8 mouse cellular contexts compared by ENCODE assay signal in genomic region chr2:32962062-32962874, GRCm38 (mm10). TPM values are rescaled to one million over a fixed set of nuclear protein-coding genes. Genes with fewer than 3 reads are reported as not detected.
A peak's percentile ranks its signal among the peaks of the same experiment; 100 is the strongest.
DNase-seq lines count a peak whose midpoint lies in the region; ATAC-seq and TF ChIP-seq lines count a peak whose summit lies in the region.

No protein-coding gene starts in this region.

- intact Hi-C loops in gastrocnemius, postnatal 36 days (cut with DNase I) = no loop called here

- H3K4me2 ChIP-seq in embryonic facial prominence, embryonic 12.5 days (replicated peaks) = peak overlapping the region; percentile 78
- peak overlapping the region; percentile 94 for H3K4me2 ChIP-seq in neural tube, embryonic 12.5 days (replicated peaks)

- peak overlapping the region; percentile 100 for H3K9ac ChIP-seq in ES-E14 (ENCODE audit: insufficient read depth, low read depth, low read length, poor library complexity, severe bottlenecking)
- H3K9ac ChIP-seq in embryonic facial prominence, embryonic 12.5 days = peak overlapping the region; percentile 92
- peak overlapping the region; percentile 95 for H3K9ac ChIP-seq in neural tube, embryonic 12.5 days

- peak overlapping the region; percentile 74 for H3K4me3 ChIP-seq in kidney, adult 2 months (ENCODE audit: insufficient read depth, low read depth, low read length)
- H3K4me3 ChIP-seq in ES-E14 (ENCODE audit: insufficient read depth in 1 of 2, low read depth in 1 of 2, low read length in 2 of 2, poor library complexity in 1 of 2, severe bottlenecking in 1 of 2) = peak overlapping the region; percentile 84 to 99
- peak overlapping the region; percentile 87 for H3K4me3 ChIP-seq in embryonic facial prominence, embryonic 12.5 days
- H3K4me3 ChIP-seq in neural tube, embryonic 12.5 days = peak overlapping the region; percentile 85

- H3K27ac ChIP-seq in kidney, adult 2 months (ENCODE audit: insufficient read depth, low read depth, low read length) = no peak overlapping the region
- H3K27ac ChIP-seq in ES-E14 (ENCODE audit: insufficient read depth, low read depth, low read length, poor library complexity, severe bottlenecking) = peak overlapping the region; percentile 93
- peak overlapping the region; percentile 92 for H3K27ac ChIP-seq in embryonic facial prominence, embryonic 12.5 days
- peak overlapping the region; percentile 62 for H3K27ac ChIP-seq in neural tube, embryonic 12.5 days

- no peak for ATAC-seq in embryonic facial prominence, embryonic 12.5 days (ENCODE audit: insufficient number of reproducible peaks, insufficient read depth, low FRiP score, low TSS enrichment)
- no peak for ATAC-seq in neural tube, embryonic 12.5 days (ENCODE audit: low FRiP score, low read depth)

- H3K9me3 ChIP-seq in ES-E14 (ENCODE audit: control insufficient read depth, insufficient read depth, low read depth, low read length) = no peaks in the 10 kb centered on the region
- no peaks in the 10 kb centered on the region for H3K9me3 ChIP-seq in embryonic facial prominence, embryonic 12.5 days
- no peaks in the 10 kb centered on the region for H3K9me3 ChIP-seq in neural tube, embryonic 12.5 days

- no peaks in the 10 kb centered on the region for H3K27me3 ChIP-seq in kidney, adult 2 months (replicated peaks; ENCODE audit: control insufficient read depth, insufficient read depth, low read length)
- no peaks in the 10 kb centered on the region for H3K27me3 ChIP-seq in embryonic facial prominence, embryonic 12.5 days
- H3K27me3 ChIP-seq in neural tube, embryonic 12.5 days (replicated peaks) = no peaks in the 10 kb centered on the region

- TF ChIP-seq CTCF in kidney, adult 2 months (conservative IDR thresholded peaks at IDR 0.05; ENCODE audit: insufficient read depth, insufficient read length, low read depth, low read length) = no peak

- H3K4me1 ChIP-seq in kidney, adult 2 months (ENCODE audit: control insufficient read depth, insufficient read depth, low read length) = peaks cover 13% of the 10 kb centered on the region; the same call in 1 of the 2 replicates
- peaks cover 0 to 3% of the 10 kb centered on the region in 2 experiments; a peak in 1 of 4 replicates for H3K4me1 ChIP-seq in ES-E14 (ENCODE audit: control insufficient read depth in 2 of 2, insufficient read depth in 2 of 2, low read length in 2 of 2, poor library complexity in 1 of 2)
- peaks cover 37% of the 10 kb centered on the region for H3K4me1 ChIP-seq in embryonic facial prominence, embryonic 12.5 days
- peaks cover 42% of the 10 kb centered on the region for H3K4me1 ChIP-seq in neural tube, embryonic 12.5 days

- no peaks in the 10 kb centered on the region for H3K36me3 ChIP-seq in kidney, adult 2 months (ENCODE audit: control insufficient read depth, insufficient read depth, low read length)
- H3K36me3 ChIP-seq in ES-E14 (ENCODE audit: control insufficient read depth, insufficient read depth, low read length, poor library complexity, severe bottlenecking) = peaks cover 37% of the 10 kb centered on the region
- peaks cover 29% of the 10 kb centered on the region for H3K36me3 ChIP-seq in embryonic facial prominence, embryonic 12.5 days
- H3K36me3 ChIP-seq in neural tube, embryonic 12.5 days = peaks cover 24% of the 10 kb centered on the region

- in situ Hi-C loops in ES-E14 (cut with MboI; ENCODE audit: low sequenced_read_pairs in 2 of 2, unreplicated experiment in 2 of 2) = no loop called here

- no peak for TF ChIP-seq POLR2A in kidney, adult 2 months (IDR thresholded peaks at IDR 0.05; ENCODE audit: low read depth, low read length)

- DNase-seq in kidney, adult 2 months = no peak
- no peak for DNase-seq in kidney, adult 18-20 months
- no peak for DNase-seq in ES-E14 (ENCODE audit: low read depth, low spot score)
- DNase-seq in kidney, postnatal 10 days = peak; percentile 48
- DNase-seq in gastrocnemius, postnatal 36 days = no peak
- no peak for DNase-seq in spleen, postnatal 10 days (ENCODE audit: low spot score in 2 of 2)

- 6% methylated on average over 33 of the region's 33 CpGs for WGBS in kidney, adult 2 months
- whole genome bisulfite sequencing in embryonic facial prominence, embryonic 12.5 days = under 1% methylated on average over 33 of the region's 33 CpGs
- under 1% methylated on average over 33 of the region's 33 CpGs for WGBS in neural tube, embryonic 12.5 days

TF ChIP-seq in ES-E14, 5 proteins besides CTCF, POLR2A, EP300 and RAD21:
- no peak for TF ChIP-seq ZC3H11A (IDR thresholded peaks at IDR 0.05; ENCODE audit: borderline replicate concordance, low read depth, low read length)
- no peak for TF ChIP-seq HCFC1 (IDR thresholded peaks at IDR 0.05; ENCODE audit: borderline replicate concordance, insufficient read depth, low read length)
- TF ChIP-seq CHD2 (IDR thresholded peaks at IDR 0.05; ENCODE audit: low read depth, low read length) = no peak
- TF ChIP-seq MAFK (IDR thresholded peaks at IDR 0.05; ENCODE audit: insufficient read depth, low read depth, low read length) = no peak
- TF ChIP-seq ZNF384 (IDR thresholded peaks at IDR 0.05; ENCODE audit: low read depth, low read length) = no peak
TF ChIP-seq in ES-E14: peak in this region for 0.

RNA-seq across cellular contexts. Expression of gene Lrsam1, which starts 0.9 kb away (rescaled TPM):
- 12.0 and 15.5 TPM in 2 replicates for polyA plus RNA-seq in kidney, adult 2 months (2012; rRNA removed)
- 16.7 and 27.7 TPM in 2 replicates for total RNA-seq in ES-E14 (2012; rRNA removed)
- 14.3 and 14.4 TPM in 2 replicates for polyA plus RNA-seq in embryonic facial prominence, embryonic 12.5 days (2016; fragmentation: Nextera tagmentation; extraction: Ambion mirVana)
- polyA plus RNA-seq in neural tube, embryonic 12.5 days (2016; fragmentation: Nextera tagmentation; extraction: Ambion mirVana) = 17.8 and 22.3 TPM in 2 replicates
- total RNA-seq in gastrocnemius, postnatal 36 days (2021) = 1 to 10 TPM; 9.1 to 9.4 TPM

RNA-seq across cellular contexts. Expression of gene Rpl12, which starts 0.9 kb away (rescaled TPM):
- polyA plus RNA-seq in kidney, adult 2 months (2012; rRNA removed) = 166 and 270 TPM in 2 replicates
- total RNA-seq in ES-E14 (2012; rRNA removed) = 2,117 and 2,535 TPM in 2 replicates
- polyA plus RNA-seq in embryonic facial prominence, embryonic 12.5 days (2016; fragmentation: Nextera tagmentation; extraction: Ambion mirVana) = 160 and 169 TPM in 2 replicates
- 108 and 122 TPM in 2 replicates for polyA plus RNA-seq in neural tube, embryonic 12.5 days (2016; fragmentation: Nextera tagmentation; extraction: Ambion mirVana)
- 10 to 100 TPM; 45.3 to 75.3 TPM for total RNA-seq in gastrocnemius, postnatal 36 days (2021)

RNA-seq across cellular contexts. Expression of gene Slc2a8, which starts 19.6 kb away (rescaled TPM):
- polyA plus RNA-seq in kidney, adult 2 months (2012; rRNA removed) = 51.1 and 51.9 TPM in 2 replicates
- 25.7 and 77.9 TPM in 2 replicates for total RNA-seq in ES-E14 (2012; rRNA removed)
- polyA plus RNA-seq in embryonic facial prominence, embryonic 12.5 days (2016; fragmentation: Nextera tagmentation; extraction: Ambion mirVana) = 24.3 and 25.5 TPM in 2 replicates
- 25.0 and 26.3 TPM in 2 replicates for polyA plus RNA-seq in neural tube, embryonic 12.5 days (2016; fragmentation: Nextera tagmentation; extraction: Ambion mirVana)
- 1 to 10 TPM; 9.1 to 10.0 TPM for total RNA-seq in gastrocnemius, postnatal 36 days (2021)
